Mouse (Mus musculus) cerebellum, adult 2 months (tissue): ENCODE measurements around the gene Wnt1.

Experiments
- CTCF ChIP-seq: fragments of 200-500 bp; IDR thresholded peaks from 2 replicates; pipeline ENCODE4 v1.5.1; 2011; ENCODE audit warnings: low read depth, mild to moderate bottlenecking, control low read depth, low read length, moderate library complexity, borderline replicate concordance; ENCODE audit not compliant: insufficient read depth
- POLR2A ChIP-seq: fragments of 200-500 bp; IDR thresholded peaks from 2 replicates; pipeline ENCODE4 v1.6.1; 2011; ENCODE audit warnings: low read length, control low read depth, borderline replicate concordance; ENCODE audit not compliant: insufficient read depth

DNA sequence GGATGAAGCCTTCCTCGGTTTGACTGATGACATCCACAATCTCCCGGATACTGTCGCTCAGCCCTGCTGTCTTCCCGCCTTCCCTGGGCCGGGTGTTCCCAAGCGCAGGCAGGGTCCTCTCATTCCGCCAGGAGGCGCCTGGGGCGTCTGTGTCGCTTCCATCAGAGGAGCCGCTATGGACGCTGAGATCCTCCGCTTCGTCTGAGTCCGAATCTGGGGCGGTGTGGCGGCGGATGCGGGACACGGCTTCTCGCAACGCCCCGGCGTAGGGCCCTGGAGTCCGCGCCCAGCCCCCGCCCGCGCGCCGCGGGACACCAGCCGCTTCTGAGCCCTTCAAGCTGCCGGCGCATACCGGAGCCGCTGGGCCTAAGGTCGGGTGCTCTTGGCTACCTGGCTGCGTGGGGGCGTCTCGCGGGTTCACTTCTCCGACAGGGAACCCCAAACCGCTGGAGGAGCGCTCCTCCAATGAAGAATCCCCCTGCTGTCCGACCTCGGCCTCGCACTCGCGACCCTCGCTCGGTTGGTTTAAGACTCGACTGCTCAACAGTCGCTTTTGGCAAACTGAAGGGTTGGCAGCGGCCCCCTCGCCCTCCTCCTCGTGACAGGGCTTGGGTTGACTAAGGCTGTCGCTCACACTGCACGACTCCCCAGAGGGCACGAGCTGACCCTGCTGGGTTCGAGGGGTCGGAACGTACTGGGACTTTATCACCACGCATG lies 15.8 kb downstream of the Wnt1 start:
- TF ChIP-seq CTCF (peak; percentile 45; the same call in 1 of the 2 replicates), POLR2A (no peak)
